Mouse (Mus musculus) lung, adult 2 months (tissue): ENCODE results near the gene Rap1gds1.

ENCODE experiments used
- CTCF ChIP-seq: fragments of 200-500 bp; IDR thresholded peaks from 2 replicates; pipeline ENCODE4 v1.5.1; 2011; ENCODE audit warnings: mild to moderate bottlenecking, low read length, control low read depth; ENCODE audit not compliant: insufficient read depth
- POLR2A ChIP-seq: fragments of 200-500 bp; IDR thresholded peaks from 2 replicates; pipeline ENCODE4 v1.6.1; 2011; ENCODE audit warnings: low read depth, mild to moderate bottlenecking, control low read depth, low read length, borderline replicate concordance; ENCODE audit errors: extremely low read depth

DNA sequence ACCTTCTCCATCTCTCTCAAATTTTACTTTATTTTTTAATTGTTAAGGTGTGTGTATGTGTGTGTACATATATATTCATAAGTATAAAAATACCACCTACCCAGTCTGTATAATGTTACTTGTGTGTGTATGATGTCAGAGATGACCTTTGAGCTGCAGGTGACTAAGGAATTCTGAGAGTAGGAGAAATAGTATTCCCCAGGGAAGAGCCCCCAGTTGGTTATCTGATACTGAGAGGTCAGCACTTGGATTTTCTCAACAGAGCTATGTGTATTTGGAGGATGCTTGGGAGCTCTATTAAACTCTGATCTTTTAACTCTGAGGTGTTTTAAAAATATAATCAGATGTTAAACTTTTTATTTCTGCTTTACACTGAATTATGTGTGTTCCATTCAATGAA lies 43.4 kb upstream of the Rap1gds1 start:
- TF ChIP-seq POLR2A (no peak), CTCF (no peak)
